Comparison of ENCODE assay signal across 16 mouse cellular contexts in genomic region chr17:80112665-80113305, GRCm38 (mm10). TPM values are rescaled to one million over a fixed set of nuclear protein-coding genes. Genes with fewer than 3 reads are reported as not detected.
DNase-seq lines count a peak whose midpoint lies in the region; ATAC-seq and TF ChIP-seq lines count a peak whose summit lies in the region.
"Had no signal": no experiment of that assay in that cellular context is flagged by ENCODE, and none has a peak within 500 bp of the region (broad histone marks: within the 10 kb centered on the region; RNA-seq: fewer than 3 reads in every experiment).

No protein-coding gene starts in this region.

- peak; percentile 23 for DNase-seq in retina, postnatal 1 day
- no peak for DNase-seq in retina, embryonic 14.5 days (ENCODE audit: low spot score)
- DNase-seq in adipocyte (ENCODE audit: low spot score) = peak; percentile 52
- DNase-seq in lung, postnatal 4 days = peak; percentile 27 to 34
- DNase-seq in thymus, postnatal 25 days = peak; percentile 27
- no peak for DNase-seq in cerebellum, adult 11 months
- DNase-seq in forebrain, postnatal 0 days = no peak
- DNase-seq: cerebellum, adult 18-20 months; kidney, postnatal 14 days; right cerebral cortex, adult 18-20 months had no signal

- ATAC-seq in intestine, embryonic 16.5 days = no peak
- no peak for ATAC-seq in forebrain, postnatal 0 days
- ATAC-seq: hindbrain, postnatal 0 days had no signal

- H3K27me3 ChIP-seq in intestine, embryonic 16.5 days (replicated peaks; ENCODE audit: control insufficient read depth, insufficient read depth, low read length) = no peaks in the 10 kb centered on the region
- H3K27me3 ChIP-seq in forebrain, postnatal 0 days (ENCODE audit: insufficient read depth, low read length) = no peaks in the 10 kb centered on the region
- H3K27me3 ChIP-seq: heart, embryonic 15.5 days; limb, embryonic 15.5 days; midbrain, embryonic 12.5 days had no signal

- no peaks in the 10 kb centered on the region for H3K4me1 ChIP-seq in intestine, embryonic 16.5 days (ENCODE audit: control insufficient read depth, insufficient read depth, low read length)
- H3K4me1 ChIP-seq in forebrain, postnatal 0 days (ENCODE audit: insufficient read depth) = no peaks in the 10 kb centered on the region
- H3K4me1 ChIP-seq: embryonic facial prominence, embryonic 10.5 days; limb, embryonic 15.5 days; midbrain, embryonic 12.5 days had no signal

- no peaks in the 10 kb centered on the region for H3K36me3 ChIP-seq in intestine, embryonic 16.5 days (ENCODE audit: control insufficient read depth, insufficient read depth, low read length)
- no peaks in the 10 kb centered on the region for H3K36me3 ChIP-seq in forebrain, postnatal 0 days (ENCODE audit: insufficient read depth)
- H3K36me3 ChIP-seq: embryonic facial prominence, embryonic 10.5 days; heart, embryonic 15.5 days; limb, embryonic 15.5 days; midbrain, embryonic 12.5 days had no signal

- WGBS in intestine, embryonic 16.5 days = 72% methylated on average over 5 of the region's 5 CpGs
- 84% methylated on average over 5 of the region's 5 CpGs for whole genome bisulfite sequencing in forebrain, postnatal 0 days

- H3K4me2 ChIP-seq in intestine, embryonic 16.5 days (ENCODE audit: low read depth, low read length) = no peak overlapping the region
- no peak overlapping the region for H3K4me2 ChIP-seq in forebrain, postnatal 0 days (ENCODE audit: low read depth)
- H3K4me2 ChIP-seq: heart, embryonic 15.5 days; limb, embryonic 15.5 days; midbrain, embryonic 12.5 days had no signal

- no peak for TF ChIP-seq CTCF in forebrain, postnatal 0 days (IDR thresholded peaks at IDR 0.05; ENCODE audit: low read depth)

- no peaks in the 10 kb centered on the region for H3K9me3 ChIP-seq in intestine, embryonic 16.5 days (ENCODE audit: control insufficient read depth, low read length)
- H3K9me3 ChIP-seq in forebrain, postnatal 0 days (ENCODE audit: low read length) = no peaks in the 10 kb centered on the region
- H3K9me3 ChIP-seq: heart, embryonic 15.5 days; limb, embryonic 15.5 days; midbrain, embryonic 12.5 days had no signal

- H3K27ac ChIP-seq in intestine, embryonic 16.5 days (ENCODE audit: low read length) = no peak overlapping the region
- no peak overlapping the region for H3K27ac ChIP-seq in forebrain, postnatal 0 days (ENCODE audit: low read depth, low read length)
- H3K27ac ChIP-seq: embryonic facial prominence, embryonic 10.5 days; heart, embryonic 15.5 days; hindbrain, postnatal 0 days; limb, embryonic 15.5 days; midbrain, embryonic 12.5 days had no signal

- no peak overlapping the region for H3K4me3 ChIP-seq in intestine, embryonic 16.5 days (ENCODE audit: low read length)
- H3K4me3 ChIP-seq in forebrain, postnatal 0 days (ENCODE audit: low read depth, low read length) = no peak overlapping the region
- H3K4me3 ChIP-seq: embryonic facial prominence, embryonic 10.5 days; heart, embryonic 15.5 days; limb, embryonic 15.5 days; midbrain, embryonic 12.5 days had no signal

- H3K9ac ChIP-seq in intestine, embryonic 16.5 days (ENCODE audit: low read depth, low read length) = no peak overlapping the region
- H3K9ac ChIP-seq in forebrain, postnatal 0 days = no peak overlapping the region
- H3K9ac ChIP-seq: heart, embryonic 15.5 days; limb, embryonic 15.5 days; midbrain, embryonic 12.5 days had no signal

RNA-seq across cellular contexts. Expression of gene Galm, which starts 14.5 kb away (rescaled TPM):
- polyA plus RNA-seq in intestine, embryonic 16.5 days (2015; fragmentation: Nextera tagmentation; extraction: Ambion mirVana) = 101 and 113 TPM in 2 replicates
- 2.0 and 2.2 TPM in 2 replicates for total RNA-seq in forebrain, postnatal 0 days (2014; rRNA removed)
- 1.7 and 2.0 TPM in 2 replicates for polyA plus RNA-seq in forebrain, postnatal 0 days (2015; fragmentation: Nextera tagmentation; extraction: Ambion mirVana)

RNA-seq across cellular contexts. Expression of gene Hnrnpll, which starts 50.7 kb away (rescaled TPM):
- 34.8 and 37.3 TPM in 2 replicates for polyA plus RNA-seq in intestine, embryonic 16.5 days (2015; fragmentation: Nextera tagmentation; extraction: Ambion mirVana)
- 60.2 and 67.6 TPM in 2 replicates for total RNA-seq in forebrain, postnatal 0 days (2014; rRNA removed)
- 42.3 and 49.7 TPM in 2 replicates for polyA plus RNA-seq in forebrain, postnatal 0 days (2015; fragmentation: Nextera tagmentation; extraction: Ambion mirVana)

Comparison
In these comparisons a context has a peak if more than half of its experiments do, and no peak if none do; other contexts are left out.
1. DNase-seq: peak in retina, postnatal 1 day (single experiment), adipocyte (single experiment), lung, postnatal 4 days (2 of 2) and thymus, postnatal 25 days (single experiment); none in retina, embryonic 14.5 days (single experiment), cerebellum, adult 11 months (single experiment) and forebrain, postnatal 0 days (single experiment).
2. RNA of gene Galm, which starts 14.5 kb away (polyA plus RNA-seq): 101 to 113 TPM in intestine, embryonic 16.5 days; 1.7 to 2.0 TPM in forebrain, postnatal 0 days; every median in the first group is over 10 times any median in the second.